Mouse (Mus musculus) CH12.LX (cell line): ENCODE measurements around the gene Pcnx. TPM values are rescaled to one million over a fixed set of nuclear protein-coding genes. Genes with fewer than 3 reads are reported as not detected.

Experiments used
- DNase-seq: peaks from one replicate; pipeline ENCODE4 v3.0.0-alpha.2; 2013; ENCODE audit errors: extremely low read depth
- H3K27ac ChIP-seq: 2 replicates; pipeline ENCODE4 v1.5.1; 2012; ENCODE audit warnings: low read depth, mild to moderate bottlenecking, control low read depth, moderate library complexity; ENCODE audit not compliant: insufficient read depth
- H3K27me3 ChIP-seq: replicated peaks from 2 replicates; pipeline ENCODE3; 2012; ENCODE audit warnings: inconsistent platforms
- H3K36me3 ChIP-seq, 2 experiments: replicated peaks in 1 of 2; 2 replicates each; pipeline versions ENCODE3 to v1.6.1; 2012; ENCODE audit warnings: inconsistent platforms in 1 of 2, low read length in 1 of 2, mild to moderate bottlenecking in 1 of 2, mixed read lengths in 1 of 2, moderate library complexity in 1 of 2; ENCODE audit not compliant: control insufficient read depth in 1 of 2, insufficient read depth in 1 of 2
- H3K4me1 ChIP-seq, 2 experiments: 2 replicates each; pipeline ENCODE4 v1.6.1; 2012; ENCODE audit warnings: inconsistent platforms in 1 of 2, moderate library complexity in 1 of 2; ENCODE audit not compliant: insufficient read depth in 2 of 2, control insufficient read depth in 1 of 2
- H3K4me2 ChIP-seq: 2 replicates; pipeline ENCODE4 v1.6.1; 2012; ENCODE audit warnings: low read depth, mild to moderate bottlenecking, control low read depth; ENCODE audit not compliant: poor library complexity, insufficient read depth, severe bottlenecking
- H3K4me3 ChIP-seq, 3 experiments: fragments of 150-350 bp in 1 of 3; sonication (generic) in 1 of 3; replicated peaks in 1 of 3; 2 replicates each; pipeline versions ENCODE3 to v1.5.1; 2011 to 2012; ENCODE audit warnings: low read depth in 2 of 3, low read length in 2 of 3, mild to moderate bottlenecking in 2 of 3, moderate library complexity in 2 of 3, control low read depth in 1 of 3, improper control_type of control experiment in 1 of 3, inconsistent platforms in 1 of 3, mixed read lengths in 1 of 3; ENCODE audit not compliant: poor library complexity in 1 of 3
- H3K79me2 ChIP-seq: replicated peaks from 2 replicates; pipeline ENCODE4 v1.6.1; 2012; ENCODE audit warnings: mild to moderate bottlenecking, moderate library complexity; ENCODE audit not compliant: control insufficient read depth, poor library complexity, insufficient read depth, severe bottlenecking; ENCODE audit errors: extremely low read depth
- H3K9ac ChIP-seq: 2 replicates; pipeline ENCODE4 v1.6.1; 2012; ENCODE audit warnings: low read depth, mild to moderate bottlenecking, control low read depth, moderate library complexity; ENCODE audit not compliant: insufficient read depth
- H3K9me3 ChIP-seq: replicated peaks from 2 replicates; pipeline ENCODE3; 2012; ENCODE audit warnings: low read length, inconsistent platforms, mixed read lengths
- BHLHE40 ChIP-seq: IDR thresholded peaks from 2 replicates; pipeline ENCODE4 v1.6.1; 2011; ENCODE audit warnings: mild to moderate bottlenecking, low read depth, low read length, improper control_type of control experiment
- CHD1 ChIP-seq: IDR thresholded peaks from 2 replicates; pipeline ENCODE4 v1.6.1; 2012; ENCODE audit warnings: low read depth, low read length, improper control_type of control experiment, inconsistent platforms
- EP300 ChIP-seq: IDR thresholded peaks from 2 replicates; pipeline ENCODE4 v1.6.1; 2011; ENCODE audit warnings: low read length, improper control_type of control experiment
- ETS1 ChIP-seq: conservative IDR thresholded peaks from 2 replicates; pipeline ENCODE4 v1.6.1; 2012; ENCODE audit warnings: low read depth, mild to moderate bottlenecking, inconsistent platforms, low read length, improper control_type of control experiment, moderate library complexity
- PAX5 ChIP-seq: IDR thresholded peaks from 2 replicates; pipeline ENCODE4 v1.6.1; 2012; ENCODE audit warnings: low read length, inconsistent platforms, mixed read lengths
- POLR2A ChIP-seq: IDR thresholded peaks from 2 replicates; pipeline ENCODE4 v1.6.1; 2011; ENCODE audit warnings: low read depth, mild to moderate bottlenecking, improper control_type of control experiment, low read length
- SMC3 ChIP-seq: IDR thresholded peaks from 2 replicates; pipeline ENCODE4 v1.6.1; 2011; ENCODE audit warnings: low read depth, low read length, improper control_type of control experiment
- TCF12 ChIP-seq: IDR thresholded peaks from 2 replicates; pipeline ENCODE4 v1.6.1; 2014; ENCODE audit warnings: low read depth, mild to moderate bottlenecking, inconsistent platforms, low read length, improper control_type of control experiment
- USF2 ChIP-seq: conservative IDR thresholded peaks from 2 replicates; pipeline ENCODE4 v1.6.1; 2011; ENCODE audit warnings: low read depth, low read length, improper control_type of control experiment
- ZKSCAN1 ChIP-seq: IDR thresholded peaks from 2 replicates; pipeline ENCODE4 v1.6.1; 2012; ENCODE audit warnings: low read depth, inconsistent platforms, low read length, improper control_type of control experiment, borderline replicate concordance
- ZMIZ1 ChIP-seq: IDR thresholded peaks from 2 replicates; pipeline ENCODE4 v1.6.1; 2012; ENCODE audit warnings: low read depth, mild to moderate bottlenecking, inconsistent platforms, low read length, improper control_type of control experiment
- dilution Hi-C: fragments of 300-500 bp; cut with MboI; formaldehyde crosslinking; loops from 2 replicates; pipeline ENCODE4 v1.14.3; 2020; ENCODE audit warnings: low sequenced_read_pairs; ENCODE audit not compliant: extremely low pct_unique_long_range_greater_than_20kb, extremely low pct_ligation_motif_present
- in situ Hi-C: fragments of 300-500 bp; cut with MboI; formaldehyde crosslinking; loops from 3 replicates; pipeline ENCODE4 v1.14.3; 2019; ENCODE audit warnings: low sequenced_read_pairs, low pct_ligation_motif_present, low pct_unique_long_range_greater_than_20kb, mixed read lengths
- polyA plus RNA-seq: library from polyadenylated mRNA; unstranded; fragments of >175 nt; gene quantifications from 2 replicates; pipeline ENCODE4 v1.2.1, GENCODE M21; 2012; ENCODE audit warnings: low read depth; ENCODE audit not compliant: insufficient read length
- total RNA-seq, 2 experiments: library from RNA; depleted of rRNA; stranded (reverse); fragments of 300-350 nt in 1 of 2; fragments of >200 nt in 1 of 2; gene quantifications; 2 replicates each; pipeline ENCODE4 v1.2.3; 2012 to 2014

The Pcnx gene
- total and polyA plus RNA-seq, 3 experiments: 16.2 to 89.1 (median 68.2) TPM

DNA sequence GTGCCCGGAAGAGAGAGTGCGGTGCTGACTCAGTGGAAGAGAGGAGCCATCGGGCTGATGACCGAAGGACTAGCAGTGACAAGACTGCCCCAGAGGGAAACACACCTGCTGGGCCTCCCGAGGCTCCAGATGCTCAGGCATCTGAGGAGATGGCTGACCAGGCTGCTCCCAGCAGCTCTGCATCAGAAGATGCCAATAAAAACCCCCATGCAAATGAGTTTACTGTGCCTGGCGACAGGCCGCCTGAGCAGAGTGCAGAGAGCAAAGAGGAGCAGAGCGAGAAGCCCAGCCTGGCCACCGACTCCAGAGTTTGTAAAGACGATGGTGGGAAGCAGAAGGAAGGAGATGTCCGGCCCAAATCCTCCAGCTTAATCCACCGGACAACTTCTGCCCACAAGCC, 58.5 kb downstream of the Pcnx start:
- Histone ChIP-seq H3K4me3 (no peak overlapping the region), H3K27me3 (no peaks in the 10 kb centered on the region), H3K9ac (no peak overlapping the region), H3K27ac (no peak overlapping the region), H3K9me3 (no peaks in the 10 kb centered on the region), H3K4me2 (no peak overlapping the region), H3K36me3 (peaks cover 50 to 76% of the 10 kb centered on the region in 2 experiments), H3K4me1 (peaks cover 10 to 72% of the 10 kb centered on the region in 2 experiments; a peak in 3 of 4 replicates), H3K79me2 (peaks cover 17% of the 10 kb centered on the region)
- in situ Hi-C loops (loop anchor here (5.0 to 10.0 kb wide), 2 partner anchors 121 to 304 kb away; no protein-coding TSS in a partner anchor), dilution Hi-C loops (no loop called here)
- peak; percentile 63 for DNase-seq
- TF ChIP-seq TCF12 (peak; percentile 32; the same call in 1 of the 2 replicates), EP300 (peak; percentile 19; the same call in 1 of the 2 replicates), ETS1 (0 out of 2 replicates have a peak, but pooled peaks have one; percentile 13), USF2 (no peak), BHLHE40 (peak; percentile 33; the same call in 1 of the 2 replicates), POLR2A (no peak), ZKSCAN1 (no peak), CHD1 (no peak)

DNA sequence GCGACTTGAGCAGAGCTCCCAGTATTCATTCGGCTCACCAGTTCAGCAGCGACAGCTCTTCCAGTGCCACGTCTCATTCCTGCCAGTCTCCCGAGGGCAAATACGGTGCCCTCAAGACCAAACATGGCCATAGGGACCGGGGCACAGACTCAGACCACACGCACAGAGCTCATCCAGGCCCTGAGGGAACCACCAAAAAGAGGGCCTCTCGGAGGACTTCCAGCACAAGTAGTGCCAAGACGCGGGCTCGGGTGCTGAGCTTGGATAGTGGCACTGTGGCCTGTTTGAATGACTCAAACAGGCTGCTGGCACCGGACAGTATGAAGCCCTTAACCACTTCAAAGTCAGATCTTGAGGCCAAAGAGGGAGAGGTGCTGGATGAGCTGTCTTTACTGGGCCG, 59.1 kb downstream of the Pcnx start:
- Histone ChIP-seq H3K36me3 (peaks cover 51 to 72% of the 10 kb centered on the region in 2 experiments), H3K27ac (no peak overlapping the region), H3K4me1 (peaks cover 10 to 72% of the 10 kb centered on the region in 2 experiments; a peak in 3 of 4 replicates), H3K4me3 (no peak overlapping the region), H3K9ac (no peak overlapping the region), H3K4me2 (no peak overlapping the region), H3K27me3 (no peaks in the 10 kb centered on the region), H3K9me3 (no peaks in the 10 kb centered on the region), H3K79me2 (peaks cover 17% of the 10 kb centered on the region)
- TF ChIP-seq USF2: no peak
- dilution Hi-C loops (no loop called here), in situ Hi-C loops (loop anchor here (5.0 to 10.0 kb wide), 2 partner anchors 122 to 304 kb away; no protein-coding TSS in a partner anchor)
- DNase-seq: no peak

DNA sequence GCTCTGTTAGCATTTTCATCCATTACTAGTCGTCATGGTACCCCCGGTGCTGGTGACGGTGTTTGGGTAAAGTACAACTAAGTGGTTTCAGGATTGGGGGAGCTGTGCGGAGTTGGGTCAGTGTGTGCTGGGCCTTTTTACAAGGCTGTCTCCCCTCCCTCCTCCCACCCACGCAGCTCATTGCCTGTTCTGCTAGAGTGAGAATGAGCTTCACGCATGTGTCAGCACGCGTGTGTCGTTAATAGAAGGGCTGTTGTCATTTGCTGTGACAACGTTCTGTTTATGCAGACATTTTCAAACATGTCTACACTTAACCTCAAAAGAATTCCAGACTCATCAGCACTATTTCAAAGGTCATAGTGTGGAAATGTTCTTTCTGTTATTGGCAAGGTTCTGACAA, 60.2 kb downstream of the Pcnx start:
- dilution Hi-C loops: no loop called here
- peaks cover 10 to 66% of the 10 kb centered on the region in 2 experiments; a peak in 3 of 4 replicates for H3K4me1 ChIP-seq
- TF ChIP-seq ZMIZ1 (no peak), SMC3 (no peak), PAX5 (no peak)
- TF ChIP-seq, all 38 proteins: peak for 0
- peaks cover 49 to 67% of the 10 kb centered on the region in 2 experiments for H3K36me3 ChIP-seq
- no peak for DNase-seq
- H3K27ac ChIP-seq: no peak overlapping the region
- H3K9ac ChIP-seq: no peak overlapping the region
- H3K4me3 ChIP-seq: no peak overlapping the region
- no peaks in the 10 kb centered on the region for H3K9me3 ChIP-seq
- in situ Hi-C loops: no loop called here
- peaks cover 17% of the 10 kb centered on the region for H3K79me2 ChIP-seq
- H3K27me3 ChIP-seq: no peaks in the 10 kb centered on the region
- H3K4me2 ChIP-seq: no peak overlapping the region
